Mouse (Mus musculus): ENCODE measurements around the gene Capn13. TPM values are rescaled to one million over a fixed set of nuclear protein-coding genes. Genes with fewer than 3 reads are reported as not detected.

Gene Capn13
- polyA plus RNA-seq, 1 experiment = 0.13 TPM

GRCm38 (mm10) chr17:73367334-73367733, 33.3 kb downstream of the Capn13 start:
- TF ChIP-seq POLR2A (IDR thresholded peaks at IDR 0.05; ENCODE audit: borderline replicate concordance, extremely low read depth, low read depth, low read length) = no peak
- TF ChIP-seq CTCF (IDR thresholded peaks at IDR 0.05; ENCODE audit: insufficient read depth, low read length) = no peak
- DNase-seq = no peak
- Histone ChIP-seq H3K4me3 (replicated peaks; ENCODE audit: extremely low read depth, low read depth, low read length) (no peak overlapping the region), H3K4me1 (ENCODE audit: control insufficient read depth, insufficient read depth, low read length) (no peaks in the 10 kb centered on the region)
- WGBS = 81% methylated on average over 3 of the region's 3 CpGs

DNA sequence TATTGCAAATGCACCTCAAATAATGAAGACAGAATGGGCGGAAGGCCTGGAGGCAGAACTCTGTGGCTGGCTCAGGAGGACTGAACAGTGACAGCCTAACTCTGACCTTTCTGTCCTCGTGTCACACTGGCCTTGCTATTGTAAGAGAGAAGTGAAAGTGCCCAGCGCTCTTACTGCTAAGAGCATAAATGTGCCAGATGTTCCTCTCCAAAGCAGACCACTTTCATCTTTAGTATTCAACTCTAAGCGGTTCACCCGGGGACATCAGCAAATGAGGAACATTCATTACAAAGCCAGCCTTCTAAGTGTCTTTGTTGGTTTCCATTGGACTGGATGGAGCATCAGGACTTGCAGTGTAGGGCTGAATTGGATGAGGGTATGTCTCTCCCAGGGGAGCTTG, 39.6 kb downstream of the Capn13 start:
- H3K4me3 ChIP-seq (replicated peaks; ENCODE audit: extremely low read depth, low read depth, low read length) = no peak overlapping the region
- 64% methylated on average over 5 of the region's 5 CpGs for WGBS
- H3K4me1 ChIP-seq (ENCODE audit: control insufficient read depth, insufficient read depth, low read length) = no peaks in the 10 kb centered on the region
- DNase-seq = no peak
- no peak for TF ChIP-seq POLR2A (IDR thresholded peaks at IDR 0.05; ENCODE audit: borderline replicate concordance, extremely low read depth, low read depth, low read length)
- no peak for TF ChIP-seq CTCF (IDR thresholded peaks at IDR 0.05; ENCODE audit: insufficient read depth, low read length)

- TF ChIP-seq POLR2A (IDR thresholded peaks at IDR 0.05; ENCODE audit: borderline replicate concordance, extremely low read depth, low read depth, low read length) (no peak), CTCF (IDR thresholded peaks at IDR 0.05; ENCODE audit: insufficient read depth, low read length) (no peak)
- H3K4me3 ChIP-seq (replicated peaks; ENCODE audit: extremely low read depth, low read depth, low read length) = no peak overlapping the region
- 76% methylated on average over 6 of the region's 6 CpGs for WGBS
- no peaks in the 10 kb centered on the region for H3K4me1 ChIP-seq (ENCODE audit: control insufficient read depth, insufficient read depth, low read length)
- DNase-seq = no peak
Measured at GRCm38 (mm10) chr17:73343632-73344390, 56.9 kb downstream of the Capn13 start.

DNA sequence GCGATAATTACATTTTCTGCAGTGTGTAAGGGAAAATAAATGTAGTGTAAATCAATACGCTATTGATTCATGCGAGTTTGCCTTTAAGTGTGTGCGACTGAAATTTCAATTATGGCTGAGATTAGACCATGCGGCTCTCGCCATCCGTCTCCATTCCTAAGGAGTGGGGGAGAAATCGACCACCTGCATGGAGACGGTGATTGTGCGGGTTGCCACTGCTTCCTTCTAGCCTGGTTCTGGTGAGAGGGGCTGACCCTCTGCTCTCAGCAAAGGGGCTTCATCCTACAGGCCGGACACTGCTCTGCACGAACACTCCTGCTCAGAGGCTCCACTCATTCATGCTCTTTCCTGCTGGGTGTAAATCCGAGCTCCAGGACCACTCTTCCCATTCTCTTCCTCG, 58.0 kb downstream of the Capn13 start:
- Histone ChIP-seq H3K4me3 (replicated peaks; ENCODE audit: extremely low read depth, low read depth, low read length) (no peak overlapping the region), H3K4me1 (ENCODE audit: control insufficient read depth, insufficient read depth, low read length) (no peaks in the 10 kb centered on the region)
- TF ChIP-seq POLR2A (IDR thresholded peaks at IDR 0.05; ENCODE audit: borderline replicate concordance, extremely low read depth, low read depth, low read length) (no peak), CTCF (IDR thresholded peaks at IDR 0.05; ENCODE audit: insufficient read depth, low read length) (no peak)
- WGBS = 72% methylated on average over 14 of the region's 14 CpGs
- no peak for DNase-seq

- no peak for DNase-seq
- no peak for TF ChIP-seq POLR2A (IDR thresholded peaks at IDR 0.05; ENCODE audit: borderline replicate concordance, extremely low read depth, low read depth, low read length)
- no peak for TF ChIP-seq CTCF (IDR thresholded peaks at IDR 0.05; ENCODE audit: insufficient read depth, low read length)
- 51% methylated on average over 5 of the region's 5 CpGs for WGBS
- Histone ChIP-seq H3K4me3 (replicated peaks; ENCODE audit: extremely low read depth, low read depth, low read length) (no peak overlapping the region), H3K4me1 (ENCODE audit: control insufficient read depth, insufficient read depth, low read length) (no peaks in the 10 kb centered on the region)
Measured at GRCm38 (mm10) chr17:73329071-73329470, 71.6 kb downstream of the Capn13 start.

DNA sequence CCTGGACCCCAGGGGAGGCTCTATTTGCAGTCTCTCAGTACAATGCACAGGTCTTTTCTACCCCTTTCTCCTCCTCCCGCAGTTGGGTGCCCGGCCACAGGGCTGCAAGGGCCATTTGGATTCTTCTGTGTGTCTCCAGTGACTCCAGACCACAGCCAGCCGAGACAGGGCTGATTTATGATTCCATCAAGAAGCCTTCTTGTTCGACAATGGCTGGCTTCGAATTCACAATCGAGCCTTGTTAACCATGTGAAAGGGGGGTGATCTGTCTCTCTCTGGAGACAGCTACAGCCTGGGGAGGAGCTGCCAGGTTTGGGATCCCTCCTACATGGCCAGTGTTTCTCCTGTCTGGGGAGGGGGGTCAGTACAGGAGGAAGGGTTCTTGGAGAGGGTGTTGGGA, 75.4 kb downstream of the Capn13 start:
- Histone ChIP-seq H3K4me3 (replicated peaks; ENCODE audit: extremely low read depth, low read depth, low read length) (no peak overlapping the region), H3K4me1 (ENCODE audit: control insufficient read depth, insufficient read depth, low read length) (no peaks in the 10 kb centered on the region)
- WGBS = 27% methylated on average over 6 of the region's 6 CpGs
- no peak for DNase-seq
- TF ChIP-seq CTCF (IDR thresholded peaks at IDR 0.05; ENCODE audit: insufficient read depth, low read length) (no peak), POLR2A (IDR thresholded peaks at IDR 0.05; ENCODE audit: borderline replicate concordance, extremely low read depth, low read depth, low read length) (no peak)

- H3K4me1 ChIP-seq (ENCODE audit: control insufficient read depth, insufficient read depth, low read length) = no peaks in the 10 kb centered on the region
- WGBS = 47% methylated on average over 6 of the region's 6 CpGs
- no peak for TF ChIP-seq POLR2A (IDR thresholded peaks at IDR 0.05; ENCODE audit: borderline replicate concordance, extremely low read depth, low read depth, low read length)
- no peak for TF ChIP-seq CTCF (IDR thresholded peaks at IDR 0.05; ENCODE audit: insufficient read depth, low read length)
- no peak overlapping the region for H3K4me3 ChIP-seq (replicated peaks; ENCODE audit: extremely low read depth, low read depth, low read length)
- DNase-seq = no peak
Measured at GRCm38 (mm10) chr17:73324732-73325131, 75.9 kb downstream of the Capn13 start.

- H3K4me3 ChIP-seq (replicated peaks; ENCODE audit: extremely low read depth, low read depth, low read length) = no peak overlapping the region
- DNase-seq = no peak
- TF ChIP-seq POLR2A (IDR thresholded peaks at IDR 0.05; ENCODE audit: borderline replicate concordance, extremely low read depth, low read depth, low read length) = no peak
- TF ChIP-seq CTCF (IDR thresholded peaks at IDR 0.05; ENCODE audit: insufficient read depth, low read length) = no peak
- WGBS = 77% methylated on average over 3 of the region's 3 CpGs
- H3K4me1 ChIP-seq (ENCODE audit: control insufficient read depth, insufficient read depth, low read length) = no peaks in the 10 kb centered on the region
Measured at GRCm38 (mm10) chr17:73323981-73324380, 76.7 kb downstream of the Capn13 start.

GRCm38 (mm10) chr17:73314786-73315185, 85.9 kb downstream of the Capn13 start:
- no peak for DNase-seq
- no peak for TF ChIP-seq CTCF (IDR thresholded peaks at IDR 0.05; ENCODE audit: insufficient read depth, low read length)
- TF ChIP-seq POLR2A (IDR thresholded peaks at IDR 0.05; ENCODE audit: borderline replicate concordance, extremely low read depth, low read depth, low read length) = no peak
- H3K4me3 ChIP-seq (replicated peaks; ENCODE audit: extremely low read depth, low read depth, low read length) = no peak overlapping the region
- 89% methylated on average over 13 of the region's 13 CpGs for WGBS
- H3K4me1 ChIP-seq (ENCODE audit: control insufficient read depth, insufficient read depth, low read length) = no peaks in the 10 kb centered on the region

DNA sequence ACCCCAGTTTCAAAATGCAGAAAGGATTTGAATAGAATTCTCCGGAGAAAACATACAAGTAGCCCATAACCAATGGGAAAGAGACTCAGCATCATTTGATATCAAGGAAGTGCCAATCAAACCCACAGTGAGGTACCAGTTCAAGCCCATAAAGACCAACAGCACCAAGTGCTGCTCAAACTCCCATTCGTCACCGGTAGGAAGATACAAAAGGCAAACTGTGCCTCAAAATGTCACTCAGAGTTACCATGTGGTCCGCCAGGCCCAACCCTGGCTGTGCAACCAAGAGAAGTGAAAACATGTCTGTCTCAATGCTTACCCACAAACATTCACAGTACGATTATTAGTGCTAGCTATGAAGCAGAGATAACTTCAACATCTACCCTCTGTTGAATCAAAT, 89.2 kb downstream of the Capn13 start:
- no peak for DNase-seq
- H3K4me1 ChIP-seq (ENCODE audit: control insufficient read depth, insufficient read depth, low read length) = no peaks in the 10 kb centered on the region
- TF ChIP-seq CTCF (IDR thresholded peaks at IDR 0.05; ENCODE audit: insufficient read depth, low read length) (no peak), POLR2A (IDR thresholded peaks at IDR 0.05; ENCODE audit: borderline replicate concordance, extremely low read depth, low read depth, low read length) (no peak)
- WGBS = 87% methylated on average over 5 of the region's 5 CpGs
- H3K4me3 ChIP-seq (replicated peaks; ENCODE audit: extremely low read depth, low read depth, low read length) = no peak overlapping the region
